Mouse (Mus musculus): ENCODE results near the gene St6galnac3.

GRCm38 (mm10) chr3:153735796-153736549 is 11.0 kb upstream of the St6galnac3 start:
- TF ChIP-seq CTCF (IDR thresholded peaks at IDR 0.05; ENCODE audit: insufficient read depth, low read length) (no peak), POLR2A (IDR thresholded peaks at IDR 0.05; ENCODE audit: borderline replicate concordance, extremely low read depth, low read depth, low read length) (no peak)

All from lung, adult 2 months (tissue).